Mouse (Mus musculus): ENCODE results near the gene Dkk2. TPM values are rescaled to one million over a fixed set of nuclear protein-coding genes. Genes with fewer than 3 reads are reported as not detected.

The Dkk2 gene
- polyA plus RNA-seq, 1 experiment from 2014 or later = 0.35 TPM

GRCm38 (mm10) chr3:132070949-132071348 is 14.1 kb upstream of the Dkk2 start:
- no peak overlapping the region for H3K27ac ChIP-seq (ENCODE audit: low read length)
- H3K4me1 ChIP-seq (ENCODE audit: control insufficient read depth, low read depth, low read length) = no peaks in the 10 kb centered on the region
- 23% methylated on average over 2 of the region's 2 CpGs for WGBS (ENCODE audit: insufficient replicate concordance)

DNA sequence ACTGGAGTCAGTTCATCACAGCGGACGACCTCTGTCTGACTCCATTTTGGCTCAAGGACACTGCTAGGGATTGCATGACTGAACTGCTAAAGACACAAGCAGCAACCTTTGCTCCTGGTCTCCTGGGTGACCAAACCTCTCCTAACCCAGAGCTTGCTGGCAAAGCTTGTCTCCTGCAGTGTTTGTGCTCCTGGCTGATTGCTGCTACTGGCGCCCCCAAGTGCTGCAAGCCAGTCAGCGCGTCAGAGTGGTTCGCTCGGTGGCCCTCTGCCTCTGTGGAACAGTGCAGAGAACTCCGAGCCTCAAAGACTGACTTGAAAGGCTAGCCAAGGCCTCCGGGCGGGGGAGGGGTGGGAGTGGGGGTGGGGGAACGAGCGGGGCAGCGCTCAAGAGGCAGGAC is 1.1 kb upstream of the Dkk2 start:
- Histone ChIP-seq H3K4me1 (ENCODE audit: control insufficient read depth, low read depth, low read length) (no peaks in the 10 kb centered on the region; the same call in 1 of the 2 replicates), H3K9ac (ENCODE audit: low read depth, low read length) (no peak overlapping the region), H3K9me3 (replicated peaks; ENCODE audit: control insufficient read depth, low read length) (no peaks in the 10 kb centered on the region), H3K4me2 (ENCODE audit: low read depth, low read length) (peak overlapping the region; percentile 36; the same call in 1 of the 2 replicates), H3K4me3 (ENCODE audit: low read depth, low read length) (0 out of 2 replicates have a peak overlapping the region, but pooled peaks have one; percentile 7), H3K27ac (ENCODE audit: low read length) (no peak overlapping the region), H3K36me3 (ENCODE audit: control insufficient read depth, insufficient read depth) (no peaks in the 10 kb centered on the region), H3K27me3 (ENCODE audit: control insufficient read depth, insufficient read depth, low read depth, low read length) (peaks cover 24% of the 10 kb centered on the region)
- ATAC-seq (ENCODE audit: low read depth) = 0 out of 2 replicates have a peak, but pooled peaks have one; percentile 50
- 8% methylated on average over 13 of the region's 13 CpGs for WGBS (ENCODE audit: insufficient replicate concordance)

More at GRCm38 (mm10) chr3:132070949-132071348, 14.1 kb upstream of the Dkk2 start:
- no peak for ATAC-seq (ENCODE audit: low read depth)
- no peaks in the 10 kb centered on the region for H3K9me3 ChIP-seq (replicated peaks; ENCODE audit: control insufficient read depth, low read length)
- no peaks in the 10 kb centered on the region for H3K36me3 ChIP-seq (ENCODE audit: control insufficient read depth, insufficient read depth)
- H3K9ac ChIP-seq (ENCODE audit: low read depth, low read length) = no peak overlapping the region
- H3K4me3 ChIP-seq (ENCODE audit: low read depth, low read length) = no peak overlapping the region
- H3K4me2 ChIP-seq (ENCODE audit: low read depth, low read length) = no peak overlapping the region
- H3K27me3 ChIP-seq (ENCODE audit: control insufficient read depth, insufficient read depth, low read depth, low read length) = no peaks in the 10 kb centered on the region

DNA sequence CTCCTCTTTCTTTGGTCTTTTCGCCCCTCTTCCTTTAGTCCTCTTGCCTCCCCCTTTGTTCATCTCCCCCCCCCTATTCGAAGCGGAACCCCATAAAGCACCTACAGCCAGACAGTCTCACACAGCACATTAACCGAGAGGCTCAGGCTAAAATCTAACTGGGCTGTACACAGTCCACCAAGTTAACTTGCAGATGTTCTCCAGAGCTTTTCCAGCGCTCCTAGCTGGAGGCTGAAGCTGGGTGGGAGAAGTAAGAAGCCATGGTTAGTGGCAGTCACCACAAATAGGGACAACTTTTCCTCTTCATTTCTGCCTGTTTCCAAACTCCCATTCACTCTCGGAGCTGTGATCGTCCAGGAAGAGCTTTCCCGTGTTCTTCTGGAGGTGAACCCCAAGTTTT is 412 bp upstream of the Dkk2 start:
- Histone ChIP-seq H3K4me3 (ENCODE audit: low read depth, low read length) (no peak overlapping the region), H3K4me1 (ENCODE audit: control insufficient read depth, low read depth, low read length) (no peaks in the 10 kb centered on the region; the same call in 1 of the 2 replicates), H3K9me3 (replicated peaks; ENCODE audit: control insufficient read depth, low read length) (no peaks in the 10 kb centered on the region), H3K4me2 (ENCODE audit: low read depth, low read length) (no peak overlapping the region; the same call in 1 of the 2 replicates), H3K27ac (ENCODE audit: low read length) (no peak overlapping the region), H3K9ac (ENCODE audit: low read depth, low read length) (no peak overlapping the region), H3K36me3 (ENCODE audit: control insufficient read depth, insufficient read depth) (no peaks in the 10 kb centered on the region), H3K27me3 (ENCODE audit: control insufficient read depth, insufficient read depth, low read depth, low read length) (peaks cover 24% of the 10 kb centered on the region)
- WGBS (ENCODE audit: insufficient replicate concordance) = 1% methylated on average over 8 of the region's 8 CpGs
- ATAC-seq (ENCODE audit: low read depth) = no peak

- H3K4me1 ChIP-seq (ENCODE audit: control insufficient read depth, low read depth, low read length) = no peaks in the 10 kb centered on the region; the same call in 1 of the 2 replicates
- no peaks in the 10 kb centered on the region for H3K9me3 ChIP-seq (replicated peaks; ENCODE audit: control insufficient read depth, low read length)
- H3K4me2 ChIP-seq (ENCODE audit: low read depth, low read length) = peak overlapping the region; percentile 12
- peaks cover 24% of the 10 kb centered on the region for H3K27me3 ChIP-seq (ENCODE audit: control insufficient read depth, insufficient read depth, low read depth, low read length)
- 1% methylated on average over 23 of the region's 23 CpGs for WGBS (ENCODE audit: insufficient replicate concordance)
- peak overlapping the region; percentile 19 for H3K4me3 ChIP-seq (ENCODE audit: low read depth, low read length)
- no peak overlapping the region for H3K27ac ChIP-seq (ENCODE audit: low read length)
- no peak for ATAC-seq (ENCODE audit: low read depth)
- H3K9ac ChIP-seq (ENCODE audit: low read depth, low read length) = no peak overlapping the region
- H3K36me3 ChIP-seq (ENCODE audit: control insufficient read depth, insufficient read depth) = no peaks in the 10 kb centered on the region
Observed at GRCm38 (mm10) chr3:132085823-132086350, 795 bp downstream of the Dkk2 start.

DNA sequence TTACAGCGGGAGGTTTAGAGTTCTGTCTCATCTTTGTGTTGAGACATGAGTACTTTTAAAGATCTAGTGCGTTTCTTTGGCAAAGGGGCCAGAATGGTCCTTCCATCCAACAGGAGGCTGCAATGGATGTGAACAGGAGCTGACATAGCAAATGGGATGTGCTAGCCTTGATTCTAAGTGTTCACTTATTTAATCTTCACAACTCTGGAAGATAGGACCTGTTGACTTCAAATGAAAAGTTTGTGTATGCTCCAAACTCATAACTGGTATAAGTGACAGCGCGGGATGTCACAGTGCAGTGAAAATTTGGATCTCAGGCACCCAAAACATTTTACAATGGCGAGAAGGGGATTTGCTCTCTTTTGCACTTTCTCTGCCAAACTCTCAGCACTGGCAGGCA is 1.4 kb downstream of the Dkk2 start:
- H3K4me2 ChIP-seq (ENCODE audit: low read depth, low read length) = 0 out of 2 replicates have a peak overlapping the region, but pooled peaks have one; percentile 13
- H3K4me1 ChIP-seq (ENCODE audit: control insufficient read depth, low read depth, low read length) = no peaks in the 10 kb centered on the region; the same call in 1 of the 2 replicates
- H3K9ac ChIP-seq (ENCODE audit: low read depth, low read length) = no peak overlapping the region
- H3K36me3 ChIP-seq (ENCODE audit: control insufficient read depth, insufficient read depth) = no peaks in the 10 kb centered on the region
- no peak overlapping the region for H3K4me3 ChIP-seq (ENCODE audit: low read depth, low read length)
- peaks cover 24% of the 10 kb centered on the region for H3K27me3 ChIP-seq (ENCODE audit: control insufficient read depth, insufficient read depth, low read depth, low read length)
- ATAC-seq (ENCODE audit: low read depth) = no peak
- H3K27ac ChIP-seq (ENCODE audit: low read length) = no peak overlapping the region
- H3K9me3 ChIP-seq (replicated peaks; ENCODE audit: control insufficient read depth, low read length) = no peaks in the 10 kb centered on the region
- 18% methylated on average over 5 of the region's 5 CpGs for WGBS (ENCODE audit: insufficient replicate concordance)

DNA sequence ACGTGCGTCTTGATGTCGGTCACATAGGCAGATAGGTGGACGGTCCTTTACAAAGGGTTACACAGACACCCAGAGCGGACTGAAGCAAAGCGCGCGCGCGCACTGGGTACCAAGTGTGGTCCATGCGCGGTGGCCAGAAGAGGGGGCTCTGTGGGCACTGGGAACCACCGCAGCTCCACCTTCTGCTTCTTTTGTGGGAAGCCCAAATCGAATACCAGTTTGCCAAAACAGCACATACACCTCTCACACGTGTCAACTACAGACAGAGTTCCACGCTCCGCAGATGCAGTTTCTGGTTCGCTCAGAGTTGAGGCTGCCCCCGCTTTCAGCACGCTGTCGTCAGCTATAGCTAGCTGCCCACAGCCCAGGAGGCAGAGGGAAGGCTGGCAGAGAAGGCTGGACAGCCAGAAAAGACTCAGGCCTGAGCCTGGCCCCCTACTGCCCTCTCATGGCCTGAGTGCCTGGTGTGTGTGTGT is 2.0 kb downstream of the Dkk2 start:
- Histone ChIP-seq H3K9me3 (replicated peaks; ENCODE audit: control insufficient read depth, low read length) (no peaks in the 10 kb centered on the region), H3K9ac (ENCODE audit: low read depth, low read length) (no peak overlapping the region)

DNA sequence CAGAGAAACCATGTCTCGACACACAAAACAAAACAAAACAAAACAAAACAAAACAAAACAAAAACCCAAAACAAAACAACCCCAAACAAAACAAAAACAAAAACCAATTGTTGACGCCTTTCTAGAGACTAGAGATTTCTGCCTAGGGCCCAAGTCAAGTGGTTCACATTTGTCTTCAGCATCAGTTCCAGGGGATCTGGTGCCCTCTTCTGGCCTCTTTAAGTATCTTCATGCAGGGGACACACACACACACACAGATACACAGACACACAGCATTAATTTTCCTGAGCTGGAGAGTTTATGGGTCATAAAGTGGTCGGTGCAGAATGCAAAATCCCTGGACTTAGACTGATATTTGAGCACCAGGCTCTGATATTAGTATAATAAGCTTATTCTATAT is 7.9 kb downstream of the Dkk2 start:
- H3K4me3 ChIP-seq (ENCODE audit: low read depth, low read length) = no peak overlapping the region
- H3K9ac ChIP-seq (ENCODE audit: low read depth, low read length) = no peak overlapping the region
- no peak overlapping the region for H3K4me2 ChIP-seq (ENCODE audit: low read depth, low read length)
- 58% methylated on average over 3 of the region's 3 CpGs for WGBS (ENCODE audit: insufficient replicate concordance)
- no peaks in the 10 kb centered on the region for H3K27me3 ChIP-seq (ENCODE audit: control insufficient read depth, insufficient read depth, low read depth, low read length)
- no peak overlapping the region for H3K27ac ChIP-seq (ENCODE audit: low read length)
- no peaks in the 10 kb centered on the region for H3K36me3 ChIP-seq (ENCODE audit: control insufficient read depth, insufficient read depth)
- no peaks in the 10 kb centered on the region for H3K4me1 ChIP-seq (ENCODE audit: control insufficient read depth, low read depth, low read length)
- no peak for ATAC-seq (ENCODE audit: low read depth)
- H3K9me3 ChIP-seq (replicated peaks; ENCODE audit: control insufficient read depth, low read length) = no peaks in the 10 kb centered on the region

More for the DNA sequence above, 2.0 kb downstream of the Dkk2 start:
- Histone ChIP-seq H3K4me3 (ENCODE audit: low read depth, low read length) (peak overlapping the region; percentile 19; the same call in 1 of the 2 replicates), H3K27me3 (ENCODE audit: control insufficient read depth, insufficient read depth, low read depth, low read length) (peaks cover 24% of the 10 kb centered on the region), H3K4me2 (ENCODE audit: low read depth, low read length) (peak overlapping the region; percentile 13), H3K36me3 (ENCODE audit: control insufficient read depth, insufficient read depth) (no peaks in the 10 kb centered on the region), H3K27ac (ENCODE audit: low read length) (no peak overlapping the region), H3K4me1 (ENCODE audit: control insufficient read depth, low read depth, low read length) (no peaks in the 10 kb centered on the region; the same call in 1 of the 2 replicates)
- 3% methylated on average over 21 of the region's 21 CpGs for WGBS (ENCODE audit: insufficient replicate concordance)
- ATAC-seq (ENCODE audit: low read depth) = no peak

- no peak overlapping the region for H3K4me2 ChIP-seq (ENCODE audit: low read depth, low read length)
- no peak overlapping the region for H3K4me3 ChIP-seq (ENCODE audit: low read depth, low read length)
- H3K27ac ChIP-seq (ENCODE audit: low read length) = no peak overlapping the region
- no peaks in the 10 kb centered on the region for H3K36me3 ChIP-seq (ENCODE audit: control insufficient read depth, insufficient read depth)
- no peaks in the 10 kb centered on the region for H3K27me3 ChIP-seq (ENCODE audit: control insufficient read depth, insufficient read depth, low read depth, low read length)
- H3K9me3 ChIP-seq (replicated peaks; ENCODE audit: control insufficient read depth, low read length) = no peaks in the 10 kb centered on the region
- H3K4me1 ChIP-seq (ENCODE audit: control insufficient read depth, low read depth, low read length) = no peaks in the 10 kb centered on the region
- 51% methylated on average over 6 of the region's 6 CpGs for WGBS (ENCODE audit: insufficient replicate concordance)
- no peak overlapping the region for H3K9ac ChIP-seq (ENCODE audit: low read depth, low read length)
- no peak for ATAC-seq (ENCODE audit: low read depth)
Observed at GRCm38 (mm10) chr3:132096296-132096695, 11.2 kb downstream of the Dkk2 start.

- H3K9ac ChIP-seq (ENCODE audit: low read depth, low read length) = no peak overlapping the region
- no peaks in the 10 kb centered on the region for H3K27me3 ChIP-seq (ENCODE audit: control insufficient read depth, insufficient read depth, low read depth, low read length)
- no peaks in the 10 kb centered on the region for H3K4me1 ChIP-seq (ENCODE audit: control insufficient read depth, low read depth, low read length)
- H3K36me3 ChIP-seq (ENCODE audit: control insufficient read depth, insufficient read depth) = no peaks in the 10 kb centered on the region
- H3K4me2 ChIP-seq (ENCODE audit: low read depth, low read length) = no peak overlapping the region
- no peak for ATAC-seq (ENCODE audit: low read depth)
- no peak overlapping the region for H3K4me3 ChIP-seq (ENCODE audit: low read depth, low read length)
- no peaks in the 10 kb centered on the region for H3K9me3 ChIP-seq (replicated peaks; ENCODE audit: control insufficient read depth, low read length)
- H3K27ac ChIP-seq (ENCODE audit: low read length) = no peak overlapping the region
- 60% methylated on average over 3 of the region's 3 CpGs for WGBS (ENCODE audit: insufficient replicate concordance)
Observed at GRCm38 (mm10) chr3:132100746-132101145, 15.7 kb downstream of the Dkk2 start.

All from liver, embryonic 16.5 days (tissue).